Mouse (Mus musculus): Measurements from ENCODE around the gene Catsperz. TPM values are rescaled to one million over a fixed set of nuclear protein-coding genes. Genes with fewer than 3 reads are reported as not detected.

The Catsperz gene
- polyA plus RNA-seq, 2 experiments, result 5.4 to 5.6 TPM

DNA sequence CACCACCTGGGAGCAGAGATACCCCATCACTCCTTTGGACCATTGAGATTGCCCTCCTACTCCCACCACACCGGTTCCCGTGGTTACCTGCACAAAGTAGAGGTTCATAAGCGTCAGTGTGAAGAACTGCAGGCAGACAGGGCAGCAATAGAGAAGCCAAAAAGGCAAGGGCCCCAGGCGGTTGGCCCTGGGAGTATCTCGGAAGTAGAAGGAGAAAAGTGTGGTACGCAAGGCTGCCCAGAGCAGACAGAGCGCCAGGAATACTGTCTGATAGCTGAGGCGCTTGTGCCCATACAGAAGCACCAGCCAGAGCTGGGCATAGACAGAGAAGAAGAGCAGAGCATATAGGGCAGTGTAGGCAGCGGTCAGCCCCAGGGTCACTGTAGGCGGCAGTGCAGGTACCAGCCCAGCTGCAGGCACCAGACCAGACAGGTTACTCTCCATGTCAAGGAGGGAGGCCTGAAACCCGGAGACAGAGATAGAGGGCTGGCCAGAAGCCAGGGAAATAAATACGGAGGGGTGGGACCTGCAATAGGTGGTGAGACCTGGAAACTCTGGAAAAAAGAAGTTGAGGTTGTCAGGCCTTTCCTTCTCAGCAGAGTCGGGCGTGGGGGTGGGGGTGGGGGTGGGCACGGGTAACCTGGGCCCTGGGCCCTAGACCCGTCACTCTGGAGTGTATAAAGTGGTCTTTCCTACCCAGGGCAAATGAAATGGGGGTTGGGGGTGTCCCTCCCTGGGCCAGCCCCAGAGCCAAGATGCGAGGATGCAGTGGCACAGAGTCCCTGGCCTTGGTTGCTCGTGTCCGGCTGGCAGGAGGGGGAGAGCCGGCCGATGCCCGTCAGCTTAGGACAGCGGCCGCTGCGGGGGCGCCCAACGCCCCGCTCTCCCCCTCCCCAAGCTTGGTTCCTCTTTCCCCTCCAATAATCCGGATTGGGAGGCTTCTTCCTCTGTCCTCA lies 15.5 kb upstream of the Catsperz start:
- Histone ChIP-seq H3K9me3 (ENCODE audit: control insufficient read depth, low read length) (no peaks in the 10 kb centered on the region), H3K27ac (replicated peaks; ENCODE audit: low read depth, low read length) (no peak overlapping the region), H3K27me3 (ENCODE audit: control insufficient read depth, insufficient read depth, low read length) (peaks cover 7% of the 10 kb centered on the region), H3K36me3 (ENCODE audit: control insufficient read depth, insufficient read depth, low read length) (peaks cover 8% of the 10 kb centered on the region), H3K4me1 (ENCODE audit: control insufficient read depth, insufficient read depth, low read length) (peaks cover 13% of the 10 kb centered on the region), H3K4me2 (replicated peaks; ENCODE audit: low read depth, low read length, severe bottlenecking) (peak overlapping the region; percentile 80), H3K4me3 (replicated peaks; ENCODE audit: low read length) (peak overlapping the region; percentile 65), H3K9ac (ENCODE audit: low read depth, low read length, severe bottlenecking) (peak overlapping the region; percentile 76)
- DNase-seq (ENCODE audit: low spot score) (no peak), ATAC-seq (ENCODE audit: low FRiP score, low read depth) (no peak)
- TF ChIP-seq POLR2A (IDR thresholded peaks at IDR 0.05; ENCODE audit: borderline replicate concordance, extremely low read depth, insufficient read depth, insufficient read length), result no peak
- WGBS, result 26% methylated on average over 22 of the region's 29 CpGs

DNA sequence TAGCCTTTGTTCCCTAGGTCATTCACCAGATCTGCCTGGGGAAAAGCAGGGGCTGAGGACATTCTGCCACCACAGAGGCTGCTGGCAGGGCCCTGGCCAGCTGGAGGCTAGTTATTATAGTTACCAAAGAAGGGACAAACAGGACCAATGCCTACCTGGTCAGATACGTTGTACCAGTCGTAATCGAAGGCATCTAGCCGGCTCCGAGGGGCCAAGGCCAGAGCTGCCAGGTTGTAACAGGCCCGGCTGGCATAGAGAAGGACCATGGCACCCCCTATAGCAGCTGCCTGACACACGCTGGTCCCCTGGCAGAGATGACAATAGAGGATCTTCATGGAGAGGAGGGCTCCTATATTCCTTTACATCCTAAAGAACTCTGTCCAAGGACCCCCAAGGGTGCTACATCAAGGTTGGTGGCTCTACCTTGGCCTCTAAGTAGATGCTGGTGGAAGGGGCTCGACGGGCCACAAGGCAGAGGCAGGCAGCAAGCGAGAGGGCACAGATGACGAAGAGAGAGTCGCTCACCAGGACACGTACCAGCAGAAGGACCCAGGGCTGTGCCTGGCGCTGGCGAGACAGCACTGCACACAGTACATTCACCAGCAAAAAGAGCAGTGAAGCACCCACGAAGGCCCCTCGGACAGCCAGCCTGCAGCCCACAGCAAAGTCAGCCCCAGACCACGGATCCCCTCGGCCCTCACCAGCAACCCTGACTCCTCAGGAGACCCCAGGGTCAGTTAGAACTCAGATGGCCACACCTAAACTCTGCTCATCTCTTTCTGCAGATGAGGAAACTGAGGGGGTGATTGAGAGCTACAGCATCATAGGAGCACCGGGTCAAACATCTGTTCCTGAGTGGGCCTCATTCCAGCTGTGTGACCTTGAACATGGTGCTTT lies 14.2 kb upstream of the Catsperz start:
- TF ChIP-seq POLR2A (IDR thresholded peaks at IDR 0.05; ENCODE audit: borderline replicate concordance, extremely low read depth, insufficient read depth, insufficient read length), result no peak
- no peak overlapping the region for H3K9ac ChIP-seq (ENCODE audit: low read depth, low read length, severe bottlenecking)
- H3K36me3 ChIP-seq (ENCODE audit: control insufficient read depth, insufficient read depth, low read length), result 0 out of 2 replicates have a peak, but pooled peaks cover 2% of the 10 kb centered on the region
- peaks cover 20% of the 10 kb centered on the region for H3K27me3 ChIP-seq (ENCODE audit: control insufficient read depth, insufficient read depth, low read length)
- no peak for ATAC-seq (ENCODE audit: low FRiP score, low read depth)
- WGBS, result 91% methylated on average over 20 of the region's 20 CpGs
- no peak overlapping the region for H3K4me3 ChIP-seq (replicated peaks; ENCODE audit: low read length)
- no peaks in the 10 kb centered on the region for H3K9me3 ChIP-seq (ENCODE audit: control insufficient read depth, low read length)
- no peak for DNase-seq (ENCODE audit: low spot score)
- no peak overlapping the region for H3K27ac ChIP-seq (replicated peaks; ENCODE audit: low read depth, low read length)
- no peak overlapping the region for H3K4me2 ChIP-seq (replicated peaks; ENCODE audit: low read depth, low read length, severe bottlenecking)
- peaks cover 13% of the 10 kb centered on the region for H3K4me1 ChIP-seq (ENCODE audit: control insufficient read depth, insufficient read depth, low read length)

DNA sequence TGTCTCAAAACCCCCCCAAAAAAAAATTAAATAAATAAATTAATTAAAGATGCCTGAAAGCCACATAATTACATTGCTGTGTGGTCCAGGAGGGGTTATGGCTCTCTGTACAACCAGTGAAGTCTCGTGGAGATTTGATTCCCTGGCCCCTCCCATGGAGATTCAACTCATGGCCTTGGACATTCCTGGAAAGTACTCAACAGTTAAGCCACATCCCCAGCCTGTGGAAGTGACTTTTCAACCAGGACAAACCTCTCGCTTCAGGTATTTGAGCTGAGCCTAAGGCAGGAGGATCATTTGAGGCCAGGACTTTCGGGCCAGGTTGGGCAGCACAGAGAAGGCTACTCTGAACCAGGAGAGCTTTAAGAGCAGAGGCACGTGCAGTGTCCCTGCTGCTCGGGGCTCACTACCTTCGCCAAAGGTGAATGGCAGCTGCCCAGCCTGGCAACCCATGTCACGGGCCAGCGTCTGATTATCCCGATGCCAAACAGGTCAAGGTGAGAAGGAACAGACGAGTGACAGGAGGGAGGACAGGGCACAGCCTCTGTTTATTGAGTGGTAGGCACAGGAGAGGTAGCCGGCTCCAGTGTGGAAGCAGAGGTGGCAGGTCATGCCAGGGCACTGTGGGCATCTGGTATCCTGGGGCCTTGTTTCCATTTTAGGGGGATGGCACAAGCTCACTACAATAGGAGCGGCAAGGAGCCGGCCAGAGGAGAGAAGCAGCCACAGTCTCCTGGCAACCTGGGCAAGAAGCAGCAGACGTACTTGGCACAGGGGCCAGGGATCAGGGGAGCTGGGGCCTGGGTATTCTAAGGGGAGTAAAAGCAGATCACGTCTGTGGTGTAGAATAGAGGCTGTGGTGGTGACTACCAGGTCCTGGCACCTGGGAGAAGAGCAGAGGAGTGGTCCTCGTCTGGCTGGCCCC lies 12.6 kb upstream of the Catsperz start:
- peaks cover 20% of the 10 kb centered on the region for H3K4me1 ChIP-seq (ENCODE audit: control insufficient read depth, insufficient read depth, low read length)
- no peak for DNase-seq (ENCODE audit: low spot score)
- no peak overlapping the region for H3K4me3 ChIP-seq (replicated peaks; ENCODE audit: low read length)
- no peak for ATAC-seq (ENCODE audit: low FRiP score, low read depth)
- no peak overlapping the region for H3K27ac ChIP-seq (replicated peaks; ENCODE audit: low read depth, low read length)
- H3K27me3 ChIP-seq (ENCODE audit: control insufficient read depth, insufficient read depth, low read length), result peaks cover 35% of the 10 kb centered on the region
- no peaks in the 10 kb centered on the region for H3K9me3 ChIP-seq (ENCODE audit: control insufficient read depth, low read length)
- H3K4me2 ChIP-seq (replicated peaks; ENCODE audit: low read depth, low read length, severe bottlenecking), result no peak overlapping the region
- no peak overlapping the region for H3K9ac ChIP-seq (ENCODE audit: low read depth, low read length, severe bottlenecking)
- 0 out of 2 replicates have a peak, but pooled peaks cover 2% of the 10 kb centered on the region for H3K36me3 ChIP-seq (ENCODE audit: control insufficient read depth, insufficient read depth, low read length)
- TF ChIP-seq POLR2A (IDR thresholded peaks at IDR 0.05; ENCODE audit: borderline replicate concordance, extremely low read depth, insufficient read depth, insufficient read length), result no peak
- 74% methylated on average over 16 of the region's 16 CpGs for WGBS

DNA sequence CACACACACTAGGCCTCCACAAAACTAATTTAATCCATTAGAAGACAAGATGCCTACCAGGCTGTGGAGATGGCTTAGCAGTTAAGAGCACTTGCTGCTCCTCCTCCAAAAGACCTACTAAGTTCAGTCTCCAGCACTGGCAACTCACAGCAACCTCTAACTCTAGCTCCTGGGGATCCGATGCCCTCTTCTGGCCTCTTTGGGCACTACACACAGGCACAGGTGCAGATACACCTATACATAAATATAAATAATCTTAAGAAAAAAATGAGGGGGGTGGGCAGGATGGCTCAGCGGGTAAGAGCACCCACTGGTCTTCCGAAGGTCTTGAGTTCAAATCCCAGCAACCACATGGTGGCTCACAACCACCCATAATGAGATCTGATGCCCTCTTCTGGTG lies 11.1 kb upstream of the Catsperz start:
- Histone ChIP-seq H3K36me3 (ENCODE audit: control insufficient read depth, insufficient read depth, low read length) (0 out of 2 replicates have a peak, but pooled peaks cover 2% of the 10 kb centered on the region), H3K4me1 (ENCODE audit: control insufficient read depth, insufficient read depth, low read length) (peaks cover 18% of the 10 kb centered on the region), H3K27me3 (ENCODE audit: control insufficient read depth, insufficient read depth, low read length) (peaks cover 49% of the 10 kb centered on the region), H3K9ac (ENCODE audit: low read depth, low read length, severe bottlenecking) (no peak overlapping the region), H3K9me3 (ENCODE audit: control insufficient read depth, low read length) (no peaks in the 10 kb centered on the region), H3K27ac (replicated peaks; ENCODE audit: low read depth, low read length) (no peak overlapping the region), H3K4me3 (replicated peaks; ENCODE audit: low read length) (no peak overlapping the region), H3K4me2 (replicated peaks; ENCODE audit: low read depth, low read length, severe bottlenecking) (no peak overlapping the region)
- WGBS, result 22% methylated on average over 3 of the region's 3 CpGs
- no peak for TF ChIP-seq POLR2A (IDR thresholded peaks at IDR 0.05; ENCODE audit: borderline replicate concordance, extremely low read depth, insufficient read depth, insufficient read length)
- no peak for ATAC-seq (ENCODE audit: low FRiP score, low read depth)
- no peak for DNase-seq (ENCODE audit: low spot score)

Data from limb, embryonic 14.5 days (tissue).